In the genomic region with DNA sequence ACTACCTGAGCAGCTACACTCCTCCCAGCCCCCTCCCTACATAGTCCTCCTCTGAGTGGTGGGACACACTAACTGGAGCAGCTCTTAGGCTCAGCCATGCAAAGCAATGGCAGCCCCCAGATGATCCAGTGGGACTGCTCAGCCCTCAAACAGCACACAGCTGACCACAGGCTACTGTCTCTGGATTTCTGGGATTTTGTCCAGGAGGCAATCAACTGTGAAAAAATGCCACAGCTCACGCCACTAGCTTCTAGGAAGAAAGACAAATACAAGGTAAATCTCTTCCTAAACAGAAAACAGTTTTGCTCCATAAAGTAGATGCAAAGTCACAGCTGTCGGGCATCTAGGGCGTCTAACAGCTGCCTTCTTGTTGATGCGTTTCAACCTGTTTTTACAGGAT, we compare ENCODE assay signal across 10 mouse cellular contexts.
DNase-seq lines count a peak whose midpoint lies in the region; ATAC-seq lines count a peak whose summit lies in the region.
"Had no signal": no experiment of that assay in that cellular context is flagged by ENCODE, and none has a peak within 500 bp of the region (broad histone marks: within the 10 kb centered on the region; RNA-seq: fewer than 3 reads in every experiment).

No protein-coding gene starts in this region.

- H3K4me2 ChIP-seq in forebrain, embryonic 14.5 days (ENCODE audit: low read length), result no peak overlapping the region
- H3K4me2 ChIP-seq in kidney, embryonic 14.5 days (replicated peaks; ENCODE audit: low read depth, low read length), result no peak overlapping the region
- H3K4me2 ChIP-seq: heart, embryonic 11.5 days had no signal

- 0 out of 2 replicates have a peak, but pooled peaks cover 3% of the 10 kb centered on the region for H3K9me3 ChIP-seq in forebrain, embryonic 14.5 days (replicated peaks; ENCODE audit: control insufficient read depth, low read length)
- H3K9me3 ChIP-seq in forebrain, embryonic 10.5 days, result 0 out of 2 replicates have a peak, but pooled peaks cover 5% of the 10 kb centered on the region
- no peaks in the 10 kb centered on the region for H3K9me3 ChIP-seq in kidney, embryonic 14.5 days (ENCODE audit: control insufficient read depth, low read length)

- H3K27ac ChIP-seq in forebrain, embryonic 14.5 days (ENCODE audit: low read depth, low read length), result no peak overlapping the region
- H3K27ac ChIP-seq in forebrain, embryonic 10.5 days, result no peak overlapping the region
- H3K27ac ChIP-seq in kidney, embryonic 14.5 days (ENCODE audit: low read depth, low read length), result no peak overlapping the region

- DNase-seq in forebrain, embryonic 14.5 days (ENCODE audit: low spot score), result peak; percentile 35
- no peak for DNase-seq in forebrain, embryonic 10.5 days (ENCODE audit: extremely low spot score, low spot score)
- peak; percentile 43 for DNase-seq in 3134 (ENCODE audit: extremely low read depth, insufficient read length, low spot score)
- peak; percentile 84 for DNase-seq in cerebellum, postnatal 10 days
- DNase-seq in spleen, adult 18-20 months, result no peak
- no peak for DNase-seq in gastrocnemius, postnatal 4 days (ENCODE audit: low spot score in 2 of 2)
- no peak for DNase-seq in layer of hippocampus, adult 11-12 months (ENCODE audit: low spot score)
- DNase-seq: adrenal gland, adult 2 months had no signal

- no peaks in the 10 kb centered on the region for H3K27me3 ChIP-seq in forebrain, embryonic 14.5 days (replicated peaks; ENCODE audit: control insufficient read depth, insufficient read depth, low read length)
- H3K27me3 ChIP-seq in forebrain, embryonic 10.5 days (ENCODE audit: poor library complexity, severe bottlenecking), result no peaks in the 10 kb centered on the region
- no peaks in the 10 kb centered on the region; the same call in 1 of the 2 replicates for H3K27me3 ChIP-seq in kidney, embryonic 14.5 days (ENCODE audit: control insufficient read depth, insufficient read depth, low read length)

- no peak for ATAC-seq in forebrain, embryonic 14.5 days
- peak; percentile 63; the same call in 1 of the 2 replicates for ATAC-seq in kidney, embryonic 14.5 days (ENCODE audit: low FRiP score, low TSS enrichment)

- no peak overlapping the region for H3K9ac ChIP-seq in forebrain, embryonic 14.5 days (ENCODE audit: low read length)
- H3K9ac ChIP-seq in kidney, embryonic 14.5 days (ENCODE audit: low read depth, low read length), result no peak overlapping the region

- H3K4me1 ChIP-seq in forebrain, embryonic 14.5 days (ENCODE audit: control insufficient read depth, insufficient read depth, low read length), result peaks cover 4% of the 10 kb centered on the region; the same call in 1 of the 2 replicates
- H3K4me1 ChIP-seq in forebrain, embryonic 10.5 days, result peaks cover 13% of the 10 kb centered on the region; the same call in 1 of the 2 replicates
- H3K4me1 ChIP-seq in kidney, embryonic 14.5 days (ENCODE audit: control insufficient read depth, insufficient read depth, low read length), result peaks cover 9% of the 10 kb centered on the region; the same call in 1 of the 2 replicates

- 70% methylated on average over 4 of the region's 4 CpGs for WGBS in forebrain, embryonic 14.5 days
- 87% methylated on average over 4 of the region's 4 CpGs for WGBS in forebrain, embryonic 10.5 days
- 17% methylated on average over 4 of the region's 4 CpGs for WGBS in kidney, embryonic 14.5 days

- H3K36me3 ChIP-seq in forebrain, embryonic 14.5 days (ENCODE audit: control insufficient read depth, insufficient read depth, low read length), result no peaks in the 10 kb centered on the region
- H3K36me3 ChIP-seq in forebrain, embryonic 10.5 days (replicated peaks), result no peaks in the 10 kb centered on the region
- H3K36me3 ChIP-seq in kidney, embryonic 14.5 days (ENCODE audit: control insufficient read depth, insufficient read depth, low read length), result no peaks in the 10 kb centered on the region

- H3K4me3 ChIP-seq in forebrain, embryonic 14.5 days (ENCODE audit: low read depth, low read length), result no peak overlapping the region
- H3K4me3 ChIP-seq in forebrain, embryonic 10.5 days, result no peak overlapping the region
- no peak overlapping the region for H3K4me3 ChIP-seq in kidney, embryonic 14.5 days (ENCODE audit: low read length)

Comparison
In these comparisons a context has a peak if more than half of its experiments do, and no peak if none do; other contexts are left out.
1. DNase-seq: peak in forebrain, embryonic 14.5 days (single experiment), 3134 (single experiment) and cerebellum, postnatal 10 days (2 of 2); none in forebrain, embryonic 10.5 days (single experiment), spleen, adult 18-20 months (0 of 2), gastrocnemius, postnatal 4 days (0 of 2) and layer of hippocampus, adult 11-12 months (single experiment).